Mouse (Mus musculus) C2C12 (cell line): ENCODE measurements at regions not wholly inside any gene's neighbourhood (a gene's known extent, or its start where the extent isn't known, plus 50 kb on each side); places are given as distances from the start of the nearest gene placed in this dataset.

ENCODE experiments used
- CTCF ChIP-seq: IDR thresholded peaks from one replicate; pipeline ENCODE4 v1.5.1; 2011; ENCODE audit not compliant: control insufficient read depth, insufficient read depth, insufficient read length
- MAX ChIP-seq: IDR thresholded peaks from one replicate; pipeline ENCODE4 v1.6.1; 2011; ENCODE audit warnings: mild to moderate bottlenecking, control low read depth
- MYOD1 ChIP-seq: IDR thresholded peaks from one replicate; pipeline ENCODE4 v1.6.1; 2011; ENCODE audit warnings: low read depth; ENCODE audit not compliant: control insufficient read depth, insufficient read length
- MYOG ChIP-seq: IDR thresholded peaks from one replicate; pipeline ENCODE4 v1.6.1; 2011; ENCODE audit not compliant: control insufficient read depth, insufficient read length; ENCODE audit errors: extremely low read depth

DNA sequence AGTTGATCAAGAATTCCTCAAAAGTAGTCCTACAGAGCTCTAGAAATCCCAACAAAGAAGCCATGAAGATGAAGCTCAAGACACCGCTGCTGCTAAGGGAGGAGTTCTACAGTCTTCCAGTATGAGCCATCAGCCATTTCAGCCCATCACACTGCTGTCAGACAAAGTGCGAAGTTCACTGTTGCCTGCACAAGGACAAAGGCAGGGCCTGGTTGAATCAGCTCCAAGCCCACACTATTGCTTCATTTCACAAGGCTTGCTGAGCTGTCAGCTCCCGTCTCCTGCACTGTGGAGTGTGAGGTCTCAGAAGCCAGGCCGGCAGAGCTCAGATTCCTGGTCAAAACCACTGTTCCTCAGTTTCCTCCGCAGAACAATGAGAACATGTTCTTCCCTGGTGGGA lies 49.9 kb upstream of the Npas2 start:
- no peak for TF ChIP-seq CTCF
- TF ChIP-seq MYOD1, result no peak
- TF ChIP-seq MYOG, result no peak
- no peak for TF ChIP-seq MAX
